Mouse (Mus musculus) gonadal fat pad, adult 2 months (tissue): ENCODE measurements around the gene Plpp1. TPM values are rescaled to one million over a fixed set of nuclear protein-coding genes. Genes with fewer than 3 reads are reported as not detected.

Experiments used
- DNase-seq: peaks from one replicate; pipeline ENCODE4 v3.0.0-alpha.2; 2012; ENCODE audit warnings: low read depth
- polyA plus RNA-seq: library from polyadenylated mRNA; depleted of rRNA; stranded (reverse); fragments of >200 nt; gene quantifications from 2 replicates; pipeline ENCODE4 v1.2.3, GENCODE M21; 2012; rRNA removed

The Plpp1 gene
- polyA plus RNA-seq, 1 experiment = 41.1 TPM

DNA sequence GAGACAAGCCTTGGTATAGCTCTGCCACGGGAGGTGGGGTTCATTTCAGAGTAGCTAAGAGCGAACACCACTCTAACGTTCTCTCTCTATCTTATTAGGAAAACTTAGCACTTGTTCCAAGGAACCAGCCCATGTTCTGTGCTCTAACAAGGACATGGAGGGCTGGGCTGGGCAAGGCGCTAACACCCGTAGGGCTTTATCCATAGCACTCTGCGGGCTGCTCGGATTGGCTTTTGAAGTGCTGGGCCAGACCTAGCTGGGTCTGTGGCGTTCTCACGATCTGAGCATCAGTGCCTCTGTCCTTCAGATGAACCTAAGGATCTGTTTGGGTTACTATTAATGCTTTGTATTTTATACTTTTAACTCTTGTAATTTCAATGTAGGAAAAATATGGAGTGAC is 60.3 kb downstream of the Plpp1 start:
- no peak for DNase-seq

DNA sequence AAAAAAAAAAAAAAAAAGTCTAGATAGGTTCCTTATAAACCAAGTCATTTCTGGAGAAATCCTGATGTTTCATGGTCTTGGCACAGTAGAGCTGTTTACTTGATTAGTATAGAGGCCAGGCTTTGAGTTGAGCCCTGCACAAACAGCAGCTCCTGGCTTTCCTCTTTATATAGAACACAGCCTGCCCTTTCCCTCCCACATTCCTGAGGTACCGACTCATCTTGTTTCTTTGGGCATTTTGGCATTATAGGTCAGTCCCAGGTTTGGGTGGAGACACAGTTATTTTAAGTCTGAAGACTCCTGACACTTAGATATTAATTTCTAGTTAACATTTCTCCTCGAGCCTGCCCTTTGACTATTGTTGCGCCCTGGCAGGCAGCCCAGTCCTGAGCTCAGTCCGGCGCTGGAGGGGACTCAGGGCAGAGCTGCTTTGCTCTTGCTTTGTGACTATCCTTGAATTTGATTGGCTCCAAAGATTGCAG is 61.3 kb downstream of the Plpp1 start:
- no peak for DNase-seq

DNA sequence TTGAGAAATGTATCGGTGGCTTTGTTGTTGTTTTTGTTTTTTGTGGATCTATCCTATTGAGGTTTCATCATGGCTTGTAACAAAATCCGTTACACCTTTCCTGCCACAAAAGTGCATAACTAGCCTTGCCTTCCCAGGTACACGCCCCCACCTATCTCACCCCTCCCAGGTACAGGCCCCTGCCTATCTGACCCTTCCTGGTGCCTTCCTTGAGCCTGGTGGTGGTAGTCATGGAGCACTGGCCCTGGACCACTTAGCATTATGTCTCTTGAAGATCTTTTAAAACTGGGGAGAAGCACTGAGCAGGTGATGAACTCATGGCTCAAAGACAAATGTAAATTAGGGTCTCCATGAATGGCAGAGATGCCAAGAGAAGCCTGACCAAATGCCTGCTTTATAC is 61.8 kb downstream of the Plpp1 start:
- DNase-seq = no peak

DNA sequence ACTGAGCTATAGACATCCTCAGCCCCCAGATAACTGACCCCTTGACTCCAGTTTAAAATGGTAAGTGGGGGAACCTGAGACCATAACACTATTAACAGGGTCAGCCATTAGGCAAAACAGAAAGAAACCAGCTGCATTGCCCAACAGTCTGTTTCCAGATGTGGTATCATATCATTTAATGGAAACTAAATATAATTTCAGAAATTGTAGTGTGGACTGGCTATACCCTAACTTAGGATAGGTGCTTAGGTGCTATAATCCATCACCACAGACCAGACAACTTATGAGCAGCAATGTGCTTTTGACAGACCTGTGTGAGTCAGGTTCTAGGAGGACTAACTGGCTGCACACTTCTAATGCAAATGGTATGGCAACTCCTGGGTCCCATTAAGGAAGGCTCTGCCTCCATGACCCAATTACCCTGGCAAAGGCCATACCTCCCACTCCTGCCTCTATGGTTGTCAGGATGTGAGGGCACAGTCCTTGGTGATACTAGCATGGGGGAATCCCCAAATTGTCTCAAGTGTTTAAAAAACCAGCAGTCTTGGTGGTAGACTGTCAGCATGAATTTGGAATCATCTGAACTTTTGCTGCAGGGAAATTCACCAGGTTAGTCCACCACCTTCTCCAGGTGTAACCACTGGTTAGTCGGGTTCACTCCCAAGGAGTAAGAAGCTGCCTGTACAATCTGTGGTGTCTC is 62.5 kb downstream of the Plpp1 start:
- no peak for DNase-seq

DNA sequence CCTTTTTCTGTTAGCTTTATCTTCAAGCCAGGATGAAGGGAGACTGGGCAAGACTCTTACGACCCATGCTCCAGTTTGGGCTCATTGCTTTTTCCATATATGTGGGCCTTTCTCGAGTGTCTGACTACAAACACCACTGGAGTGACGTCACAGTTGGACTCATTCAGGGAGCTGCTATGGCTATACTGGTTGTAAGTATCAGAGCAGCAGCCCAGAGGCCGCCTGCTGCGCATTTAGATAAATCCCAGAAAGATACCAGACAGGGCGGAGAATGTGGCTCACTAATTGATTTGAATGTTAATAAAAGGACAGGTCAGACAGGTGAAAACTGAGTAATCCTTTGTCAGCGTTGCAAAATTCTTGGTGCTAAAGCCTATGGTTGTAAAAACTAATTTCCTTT is 66.2 kb downstream of the Plpp1 start:
- DNase-seq = no peak

DNA sequence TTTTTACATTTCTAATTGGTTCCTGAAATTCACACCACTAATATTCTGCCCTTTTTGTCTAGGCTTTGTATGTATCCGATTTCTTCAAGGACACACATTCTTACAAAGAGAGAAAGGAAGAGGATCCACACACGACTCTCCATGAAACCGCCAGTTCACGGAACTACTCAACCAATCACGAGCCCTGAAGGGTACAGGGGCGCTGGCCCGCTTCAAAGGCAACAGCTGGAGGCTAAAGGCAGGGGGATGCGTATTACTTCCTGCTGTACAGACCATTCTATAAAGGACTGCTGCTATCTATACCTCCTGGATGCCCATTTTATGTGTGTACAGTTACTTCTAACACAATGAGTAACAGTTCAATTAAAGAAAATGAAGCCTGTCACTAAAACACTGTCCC is 66.8 kb downstream of the Plpp1 start:
- no peak for DNase-seq

DNA sequence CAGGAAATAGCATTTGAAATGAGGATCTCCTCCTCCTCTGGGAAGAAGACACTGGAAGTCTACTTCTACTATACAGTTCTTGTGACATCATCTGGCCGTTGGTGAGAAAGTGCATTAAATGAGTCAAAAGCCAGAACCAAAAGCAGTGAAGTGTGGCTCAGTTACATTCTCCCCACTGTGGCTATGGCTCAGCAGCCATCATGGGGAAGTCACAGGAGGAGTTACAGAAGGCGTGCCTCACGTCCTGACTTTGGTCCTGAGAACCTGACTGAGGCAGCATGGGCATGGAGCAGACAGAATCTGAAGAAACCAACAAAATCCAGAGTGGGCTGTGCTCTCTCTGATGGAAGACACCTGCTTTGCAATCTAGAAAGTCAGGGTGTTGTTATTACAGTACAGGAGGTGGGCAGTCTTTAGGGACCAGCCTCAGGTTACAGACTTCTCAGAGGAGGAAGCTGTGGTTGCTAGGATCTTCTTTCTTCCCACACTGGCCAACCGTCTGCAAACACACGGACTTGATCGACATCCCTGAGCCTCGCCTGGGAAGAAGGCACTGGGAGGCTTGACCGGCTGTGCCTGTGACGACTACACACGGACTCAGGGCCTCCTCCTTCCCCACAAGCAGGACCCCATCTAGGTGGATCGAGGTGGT is 69.6 kb downstream of the Plpp1 start:
- DNase-seq = no peak

DNA sequence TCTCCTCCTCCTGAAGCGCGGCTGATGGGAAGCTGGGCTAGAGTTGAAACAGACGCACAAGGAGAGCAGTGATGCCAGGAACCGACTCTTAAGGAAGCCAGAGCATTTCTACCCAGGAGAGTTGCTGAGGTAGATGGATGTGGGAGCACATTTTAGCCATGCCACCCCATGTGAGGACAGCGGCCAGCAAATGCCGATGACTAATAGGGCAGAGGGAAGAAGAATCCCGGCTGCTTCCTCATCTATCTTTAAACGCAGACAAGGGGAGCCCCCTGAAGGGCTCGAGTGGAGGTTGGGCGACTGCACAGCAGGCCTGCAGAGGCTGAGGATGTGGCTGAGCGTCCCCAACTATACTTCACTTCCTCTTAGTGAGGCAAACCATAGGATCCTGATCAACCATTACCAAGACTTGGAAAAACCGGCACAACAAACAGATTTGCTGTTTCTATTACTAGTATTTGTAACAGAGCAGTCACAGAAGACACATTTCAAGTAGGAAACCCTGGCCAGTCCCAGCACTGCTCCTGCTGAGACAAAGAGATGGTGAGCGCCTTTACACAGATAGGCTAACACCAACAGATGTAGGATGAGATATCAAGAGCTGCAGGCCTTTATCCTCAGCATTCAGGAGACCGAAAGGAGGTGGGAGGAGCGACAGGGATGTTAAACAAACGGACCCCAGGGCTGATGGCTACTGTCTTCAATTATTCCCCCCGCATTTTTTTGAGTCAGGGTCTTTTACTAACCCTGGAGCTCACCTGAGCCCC is 71.1 kb downstream of the Plpp1 start:
- DNase-seq = no peak

DNA sequence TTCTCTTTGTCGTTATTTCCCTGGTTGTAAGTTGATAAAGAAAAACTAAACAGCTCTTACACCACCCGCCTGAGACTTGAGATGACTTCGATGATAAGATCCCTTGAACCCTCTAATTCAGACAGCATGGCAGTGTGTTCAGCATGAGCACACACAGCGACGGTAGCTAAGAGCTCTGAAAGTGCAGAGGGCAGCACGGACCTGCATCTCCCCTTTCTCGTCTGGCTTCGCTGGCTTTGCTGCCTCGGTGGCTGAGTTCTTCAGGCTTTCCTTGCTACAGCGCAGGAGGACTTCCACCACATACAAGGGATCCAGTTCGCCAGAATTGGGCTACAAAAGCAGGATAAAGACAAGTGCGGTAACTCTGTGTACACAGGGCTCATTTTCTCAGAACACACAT is 86.6 kb downstream of the Plpp1 start:
- DNase-seq = no peak

DNA sequence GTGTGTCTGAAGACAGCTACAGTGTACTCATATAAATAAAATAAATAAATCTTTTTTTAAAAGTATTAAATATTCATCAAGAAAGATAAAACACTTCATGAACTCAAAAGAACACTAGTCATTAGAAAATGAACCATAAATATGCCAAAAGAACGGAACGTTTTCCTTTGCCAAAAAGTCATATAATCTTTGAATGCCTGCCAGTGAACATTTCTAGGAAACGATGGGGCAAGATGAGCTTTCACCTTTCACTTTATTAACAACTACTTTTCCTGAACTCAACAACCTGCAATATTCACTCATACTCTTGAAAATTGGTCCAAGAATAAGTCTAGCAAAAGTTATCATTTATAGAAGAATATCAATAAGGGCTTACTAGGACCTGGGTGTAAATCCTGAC is 101.6 kb downstream of the Plpp1 start:
- DNase-seq = no peak

DNA sequence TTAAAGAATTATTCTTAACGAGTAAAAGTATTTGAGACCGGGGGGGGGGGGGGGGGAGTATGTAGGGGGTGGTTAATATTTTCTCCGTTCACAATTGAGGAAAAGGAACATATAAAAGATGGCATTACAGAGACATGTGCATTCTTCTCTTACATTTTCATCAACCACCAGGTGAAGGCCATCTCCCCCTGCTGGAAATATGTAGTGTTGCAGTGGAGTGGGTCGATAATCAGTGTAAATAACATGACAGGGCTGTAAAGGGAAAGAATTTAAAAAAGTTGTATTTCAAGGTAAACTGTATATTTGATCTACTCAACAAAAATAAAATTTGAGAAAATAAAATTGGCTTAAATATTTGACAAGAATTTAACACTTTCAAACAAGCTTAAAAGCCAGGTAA is 109.1 kb downstream of the Plpp1 start:
- DNase-seq = no peak

DNA sequence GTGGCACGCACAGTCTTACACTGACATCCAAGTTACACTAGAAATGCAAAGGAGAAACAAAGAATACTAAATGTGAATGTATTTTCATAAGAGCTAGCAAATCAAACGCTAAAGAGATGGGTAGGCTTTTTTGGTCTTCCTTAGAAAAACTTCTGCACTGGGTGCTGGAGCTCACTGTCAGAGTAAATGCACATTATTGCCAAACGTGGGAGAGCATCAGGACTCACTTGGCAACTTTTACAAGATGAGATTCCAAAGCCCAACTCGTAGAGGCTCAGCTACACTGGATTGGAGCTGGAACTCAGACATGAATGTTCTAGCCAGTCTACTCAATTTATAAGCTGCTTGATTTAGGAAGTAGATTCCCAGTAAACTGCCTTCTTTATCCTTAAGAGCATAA is 109.8 kb downstream of the Plpp1 start:
- DNase-seq = no peak

Other genes with a start within 250 kb of the Plpp1 start
- gene Il31ra, start 206.4 kb upstream of the Plpp1 start, polyA plus RNA-seq = 0.32 and 0.62 TPM in 2 replicates
- gene Ddx4, start 148.3 kb upstream of the Plpp1 start, polyA plus RNA-seq = 0.08 and 0.29 TPM in 2 replicates
- gene Slc38a9, start 140.0 kb upstream of the Plpp1 start, polyA plus RNA-seq = 8.4 and 9.7 TPM in 2 replicates
- gene Mtrex, start 126.6 kb downstream of the Plpp1 start, polyA plus RNA-seq = 11.0 and 11.4 TPM in 2 replicates
- gene Dhx29, start 126.7 kb downstream of the Plpp1 start, polyA plus RNA-seq = 6.7 and 6.9 TPM in 2 replicates
- 60.3 and 104 TPM in 2 replicates for gene Ccno, start 187.0 kb downstream of the Plpp1 start, polyA plus RNA-seq
- gene Mcidas, start 193.1 kb downstream of the Plpp1 start, polyA plus RNA-seq = 0.51 and 0.86 TPM in 2 replicates
- 0.08 TPM in 1 of 2 replicates, not detected in the other for gene Cdc20b, start 234.3 kb downstream of the Plpp1 start, polyA plus RNA-seq
- 18.8 and 21.8 TPM in 2 replicates for gene Gpx8, start 245.6 kb downstream of the Plpp1 start, polyA plus RNA-seq